Mouse (Mus musculus) MN1 (cell line): ENCODE data around the gene Tars.

Source experiments
- DNase-seq: peaks from one replicate; pipeline ENCODE4 v3.0.0-alpha.2; 2016; ENCODE audit warnings: low spot score

Gene Tars

GRCm38 (mm10) chr15:11361824-11362223, 37.6 kb downstream of the Tars start:
- no peak for DNase-seq

GRCm38 (mm10) chr15:11360888-11361287, 38.6 kb downstream of the Tars start:
- no peak for DNase-seq

GRCm38 (mm10) chr15:11357501-11357900, 42.0 kb downstream of the Tars start:
- no peak for DNase-seq

- peak; percentile 84 for DNase-seq
These were observed 43.6 kb downstream of the Tars start for GRCm38 (mm10) chr15:11355865-11356264.

GRCm38 (mm10) chr15:11339467-11340180, 59.8 kb downstream of the Tars start:
- no peak for DNase-seq
